Mouse (Mus musculus): ENCODE measurements around the gene Cep128.

DNA sequence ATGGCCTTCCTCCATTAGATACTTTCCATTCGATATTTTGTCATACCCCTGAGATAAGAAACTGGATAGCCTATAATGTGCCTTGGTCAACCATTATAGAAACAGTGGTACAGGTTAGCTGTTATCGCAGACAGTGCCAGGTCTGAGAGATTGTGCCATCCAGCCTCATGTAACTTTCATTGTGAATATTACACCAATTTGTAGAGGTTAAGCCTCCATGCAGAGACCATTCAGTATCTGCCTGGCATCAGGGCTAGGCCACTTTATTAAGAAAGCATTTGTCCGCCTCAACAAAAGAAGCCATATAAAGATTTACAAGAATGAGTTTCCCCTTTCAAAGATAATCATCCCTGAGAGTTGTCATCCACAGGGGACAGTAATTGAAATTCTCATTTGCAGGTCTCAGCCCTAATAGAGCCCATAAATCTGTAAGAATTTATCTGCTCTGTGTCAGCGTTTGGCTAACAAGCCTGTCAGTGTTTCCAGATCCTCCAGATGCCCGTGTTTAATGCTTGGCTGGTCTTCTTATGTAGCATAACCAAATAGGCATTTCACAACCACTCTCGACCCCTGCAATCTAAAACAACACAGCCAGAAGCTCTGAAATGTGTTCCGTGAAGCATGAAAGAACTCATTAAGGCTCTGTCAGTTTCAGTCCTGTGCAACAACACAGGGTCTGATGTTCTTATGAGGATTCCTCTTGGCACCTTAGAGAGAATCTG, 28.4 kb upstream of the Cep128 start:
- TF ChIP-seq POLR2A (IDR thresholded peaks at IDR 0.05; ENCODE audit: control insufficient read depth, extremely low read depth, insufficient read depth, low read length, poor library complexity) (no peak), CTCF (IDR thresholded peaks at IDR 0.05; ENCODE audit: borderline replicate concordance, control insufficient read depth, extremely low read depth, insufficient read depth, low read length, poor library complexity) (no peak)

All from thymus, adult 2 months (tissue).